Mouse (Mus musculus) thymus, postnatal 36 days (tissue): ENCODE measurements at regions not wholly inside any gene's neighbourhood (a gene's known extent, or its start where the extent isn't known, plus 50 kb on each side); places are given as distances from the start of the nearest gene placed in this dataset.

Experiments used
- DNase-seq, 2 experiments: peaks; one replicate each; pipeline ENCODE4 v3.0.0; 2022; ENCODE audit warnings: mixed read lengths in 2 of 2

DNA sequence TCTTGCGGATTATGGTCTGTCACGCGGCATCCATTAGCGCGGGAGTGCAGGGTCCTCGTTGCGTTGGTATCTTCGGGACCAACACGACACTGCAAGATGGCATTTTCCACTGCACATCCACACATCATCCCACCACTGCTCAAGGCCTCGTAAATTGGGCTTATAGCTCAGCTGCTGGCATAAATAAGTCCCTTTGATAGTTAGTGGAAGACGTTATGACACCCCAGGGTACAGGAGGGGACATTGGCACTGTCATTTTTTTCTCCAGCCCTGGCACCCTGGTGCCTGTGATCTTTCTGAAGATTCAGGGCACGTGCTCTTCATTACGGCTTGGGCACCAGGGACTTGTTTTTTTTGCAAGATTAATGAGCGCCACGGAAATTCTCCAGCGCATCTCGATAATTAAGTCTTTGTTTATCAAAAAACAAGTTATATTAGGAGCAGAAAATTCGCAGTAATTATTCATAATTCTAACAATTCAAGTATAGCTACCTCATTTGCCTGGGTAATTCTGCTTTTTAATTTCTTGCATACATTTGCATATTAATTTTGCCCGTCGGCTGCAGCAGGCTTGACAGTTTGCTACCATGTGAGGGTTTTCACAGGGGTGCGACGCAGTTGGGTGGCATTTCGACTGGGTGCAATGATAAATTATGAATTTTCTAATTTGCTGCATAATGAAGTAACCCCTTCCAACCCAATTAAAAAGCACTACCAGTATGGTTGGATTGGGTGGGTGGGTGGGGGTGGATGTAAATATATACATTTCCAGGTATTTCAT, 119.1 kb downstream of the Vrk1 start:
- no peak for DNase-seq

DNA sequence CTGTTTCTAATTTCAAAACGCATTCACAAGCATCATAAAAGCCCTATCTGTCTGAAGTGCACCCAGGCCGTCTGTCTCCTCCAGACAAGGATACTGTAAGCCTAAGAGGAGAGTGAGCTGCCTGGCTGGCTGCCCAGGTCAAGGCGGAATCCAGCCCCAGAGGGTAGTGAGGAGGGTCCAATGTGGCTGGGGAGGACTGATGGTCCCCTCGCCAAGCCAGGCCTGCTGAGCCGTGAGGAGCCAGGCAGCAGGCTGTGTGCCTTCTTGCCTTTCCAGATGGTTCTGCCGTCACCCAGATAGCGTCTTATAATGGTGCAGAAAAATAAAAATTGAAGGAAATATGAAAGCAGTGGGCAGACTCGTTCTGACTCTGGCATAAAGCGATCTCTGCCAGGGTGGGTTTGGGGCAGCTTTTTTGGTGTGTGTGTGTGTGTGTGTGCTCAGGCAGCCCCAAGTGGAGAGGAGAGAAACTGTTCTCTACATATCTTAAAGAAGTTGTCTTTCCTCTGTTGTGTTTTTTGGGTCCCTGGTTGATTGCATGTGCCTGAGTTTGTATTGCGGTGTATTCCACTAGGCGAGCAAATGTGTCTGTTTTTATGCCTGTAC, 120.1 kb downstream of the Vrk1 start:
- no peak for DNase-seq

DNA sequence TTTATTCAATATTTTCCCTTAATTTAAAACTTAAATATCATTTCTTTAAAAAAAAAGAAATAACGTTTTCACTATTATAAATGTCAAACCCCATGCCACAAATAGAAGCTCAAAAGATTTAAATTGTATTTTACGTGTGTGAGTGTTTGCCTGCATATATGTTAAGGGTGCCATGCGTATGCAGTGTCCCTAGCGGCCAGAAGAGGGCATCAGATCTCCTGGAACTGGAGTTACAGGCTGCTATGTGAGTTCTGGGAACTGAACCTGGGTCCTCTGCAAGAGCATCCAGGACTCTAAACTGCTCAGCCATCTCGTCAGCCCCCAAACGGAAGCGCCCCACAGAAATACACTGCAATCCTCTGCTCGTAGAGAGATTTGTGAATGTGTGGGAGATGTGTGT, 122.7 kb downstream of the Vrk1 start:
- no peak for DNase-seq

DNA sequence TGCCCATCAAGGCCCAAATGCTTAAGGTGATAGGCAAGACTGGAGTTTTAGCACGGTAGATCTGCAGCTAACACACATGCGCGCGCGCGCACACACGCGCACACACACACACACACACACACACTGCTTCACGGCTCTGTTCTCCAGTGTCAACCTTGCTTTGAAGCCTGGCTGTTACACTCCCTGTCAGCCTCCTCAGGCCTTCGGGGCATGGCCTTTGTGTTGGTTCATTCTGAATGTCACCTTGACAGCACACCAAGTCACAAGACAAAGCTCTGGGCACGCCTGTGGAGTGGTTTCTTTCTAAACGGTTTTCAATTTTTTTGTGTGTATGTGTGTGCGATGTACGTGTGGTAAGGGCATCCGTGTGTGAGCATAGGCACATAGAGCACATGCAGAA, 128.4 kb downstream of the Vrk1 start:
- DNase-seq: no peak

DNA sequence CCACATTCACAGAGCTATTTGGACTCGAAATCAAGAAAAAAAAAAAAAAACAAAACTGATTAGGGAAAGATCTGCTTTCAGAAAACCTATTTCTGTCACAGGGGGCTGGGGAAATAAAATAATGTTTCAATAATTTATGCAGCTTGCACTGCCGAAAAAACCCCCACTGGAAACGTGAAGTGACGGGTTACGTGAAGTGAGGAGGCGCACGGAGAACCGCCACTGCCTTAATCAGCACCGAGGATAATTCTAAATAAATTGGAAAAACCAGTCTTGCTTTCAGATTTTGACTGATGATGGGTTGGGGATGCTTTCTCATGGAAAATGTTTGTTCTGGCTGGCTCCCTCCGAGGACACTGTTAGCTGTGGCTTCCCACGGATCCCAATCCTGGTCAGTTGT, 129.5 kb downstream of the Vrk1 start:
- DNase-seq: no peak

DNA sequence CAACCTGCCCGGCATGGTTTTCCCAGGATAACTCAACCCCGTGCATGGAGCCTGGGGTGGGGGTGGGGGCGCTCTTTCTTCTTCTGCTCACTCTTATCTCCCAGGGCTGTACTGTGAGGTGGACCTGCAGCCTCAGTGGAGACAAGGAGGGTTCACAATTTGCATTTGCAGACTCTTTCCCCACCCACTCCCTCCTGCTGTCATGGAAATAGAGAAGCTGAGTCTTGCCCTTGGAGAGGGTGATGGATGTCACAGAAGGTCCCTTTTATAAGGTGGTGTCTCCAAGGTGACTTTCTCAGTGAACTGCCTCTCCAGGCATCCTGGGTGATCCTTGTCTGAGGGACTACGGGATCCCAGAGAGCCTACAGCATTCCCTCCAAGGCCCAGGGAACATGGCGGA, 129.9 kb downstream of the Vrk1 start:
- DNase-seq: no peak

DNA sequence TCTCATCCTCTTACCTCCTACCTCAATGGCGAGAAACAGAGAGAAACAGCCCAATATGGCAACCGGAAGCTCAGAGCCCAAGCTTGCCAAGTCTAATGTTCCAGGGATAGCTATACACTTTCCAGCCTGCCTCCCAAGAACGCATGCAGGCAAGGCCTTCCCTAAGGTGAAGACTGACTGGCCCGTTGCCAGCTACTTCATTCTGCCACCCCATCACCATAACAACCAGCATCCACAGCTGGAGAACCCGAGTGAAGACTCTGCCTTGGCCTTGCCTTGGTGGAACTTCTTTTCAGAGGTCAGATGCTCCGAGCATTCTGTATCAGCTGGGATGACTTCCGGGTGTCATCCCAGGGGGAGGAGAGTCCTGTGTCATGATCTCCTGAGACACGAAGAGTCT, 130.6 kb downstream of the Vrk1 start:
- no peak for DNase-seq

DNA sequence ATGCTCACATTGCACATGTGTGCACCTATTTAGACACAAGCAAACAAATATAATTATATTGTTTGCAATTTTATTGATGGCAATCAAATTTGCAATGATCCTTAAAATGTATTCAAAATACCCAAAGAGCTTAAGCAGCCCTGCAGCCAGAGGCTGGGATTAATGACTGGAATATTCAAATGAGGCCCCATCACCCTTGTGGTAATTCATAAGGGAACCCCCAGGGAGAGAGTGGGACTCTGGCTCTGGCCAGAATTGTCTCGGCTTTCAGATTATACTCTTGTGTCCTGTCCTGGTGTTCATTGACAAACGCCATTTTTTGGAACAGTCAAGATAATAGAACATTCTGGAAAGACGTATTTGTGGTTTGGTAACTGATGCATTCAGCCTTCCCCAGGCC, 133.5 kb downstream of the Vrk1 start:
- no peak for DNase-seq

DNA sequence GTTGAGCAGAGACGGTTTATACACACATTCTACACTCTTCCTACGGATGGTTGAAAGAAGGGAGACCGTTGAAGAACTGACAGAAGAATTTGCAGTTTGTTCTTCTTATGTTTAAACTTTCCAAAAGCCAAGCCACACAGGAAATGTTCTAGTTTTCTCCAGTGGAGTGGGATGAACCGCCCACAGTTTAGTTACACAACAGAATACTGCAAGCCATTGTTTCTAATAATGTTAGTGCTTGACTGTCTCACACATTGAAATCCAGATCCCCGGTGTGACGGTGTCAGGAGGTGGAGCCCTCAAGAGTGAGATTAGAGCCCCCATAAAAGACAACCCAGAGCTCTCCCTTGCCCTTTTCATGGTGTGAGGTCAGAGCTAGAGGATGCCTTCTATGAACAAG, 146.8 kb downstream of the Vrk1 start:
- no peak for DNase-seq

DNA sequence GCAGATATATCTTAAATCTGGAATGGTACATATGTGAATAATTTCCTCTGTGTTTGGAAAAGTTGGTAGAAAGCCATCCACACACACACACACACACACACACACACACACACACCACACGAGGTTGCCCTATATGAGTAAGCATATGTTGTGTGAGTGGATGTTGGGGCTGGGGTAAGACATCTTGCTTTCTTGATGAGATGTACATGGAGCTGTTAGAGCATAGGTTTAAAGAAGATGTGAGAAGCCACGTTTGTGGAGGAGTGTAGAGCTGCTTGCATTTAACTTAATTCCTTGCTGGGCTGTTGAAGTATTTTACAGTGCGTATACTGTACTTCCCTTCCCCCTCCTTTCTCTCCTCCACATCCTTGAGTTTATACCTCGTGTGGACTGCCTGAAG, 147.8 kb downstream of the Vrk1 start:
- no peak for DNase-seq

DNA sequence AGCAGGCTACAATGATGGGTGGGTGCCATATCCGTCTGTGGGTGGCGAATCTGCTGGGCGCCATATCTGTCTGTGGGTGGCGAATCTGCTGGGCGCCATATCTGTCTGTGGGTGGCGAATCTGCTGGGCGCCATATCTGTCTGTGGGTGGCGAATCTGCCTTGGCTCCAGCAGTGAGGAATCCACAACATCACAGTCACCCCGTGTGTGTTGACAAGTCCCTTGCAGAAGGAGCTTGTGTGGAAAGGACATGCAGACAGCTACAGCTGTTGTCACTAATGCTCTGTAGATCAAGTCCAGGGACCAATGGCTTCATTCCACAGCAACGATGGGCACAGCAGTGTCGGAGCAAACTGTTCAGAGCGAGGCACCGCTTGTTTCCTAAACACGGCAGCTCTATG, 148.6 kb downstream of the Vrk1 start:
- DNase-seq: no peak

DNA sequence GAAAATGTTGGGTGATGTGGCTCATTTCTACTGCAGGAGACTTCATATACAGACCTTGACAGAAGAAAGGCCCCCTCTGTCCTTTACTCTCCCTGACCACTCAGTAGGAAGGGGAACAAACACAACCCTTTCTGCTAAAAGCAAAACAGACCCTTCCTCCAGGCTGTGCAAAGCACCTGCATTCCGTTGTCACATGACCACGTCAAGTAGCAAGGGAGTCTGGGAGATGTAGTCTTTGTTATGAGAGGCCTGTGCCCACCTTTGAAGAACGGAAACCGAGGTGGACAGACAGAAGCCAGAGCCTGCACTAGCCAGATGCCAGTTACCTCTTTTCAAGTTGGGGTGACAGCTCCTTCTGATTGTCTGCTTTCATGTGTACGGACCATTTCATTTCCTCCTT, 161.3 kb downstream of the Vrk1 start:
- no peak for DNase-seq

DNA sequence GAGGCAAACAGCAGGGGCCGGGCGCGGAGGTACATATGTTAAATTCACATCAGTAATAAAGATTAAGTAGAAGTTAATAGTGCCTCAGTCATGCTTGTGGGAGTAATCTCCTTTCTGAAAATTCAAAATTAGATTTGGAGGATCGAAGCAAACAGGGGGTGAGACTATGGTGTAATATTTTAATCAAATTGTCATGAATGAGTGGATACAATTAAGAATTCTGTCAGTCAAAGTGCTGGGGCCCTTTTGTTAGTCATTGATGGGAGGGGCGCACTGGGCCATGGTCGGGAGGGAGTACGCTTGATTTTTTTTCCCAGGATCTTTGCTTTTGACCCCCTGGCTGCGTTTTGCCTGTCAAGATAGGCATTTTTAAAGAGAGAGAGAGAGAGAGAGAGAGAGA, 163.2 kb downstream of the Vrk1 start:
- DNase-seq: no peak

DNA sequence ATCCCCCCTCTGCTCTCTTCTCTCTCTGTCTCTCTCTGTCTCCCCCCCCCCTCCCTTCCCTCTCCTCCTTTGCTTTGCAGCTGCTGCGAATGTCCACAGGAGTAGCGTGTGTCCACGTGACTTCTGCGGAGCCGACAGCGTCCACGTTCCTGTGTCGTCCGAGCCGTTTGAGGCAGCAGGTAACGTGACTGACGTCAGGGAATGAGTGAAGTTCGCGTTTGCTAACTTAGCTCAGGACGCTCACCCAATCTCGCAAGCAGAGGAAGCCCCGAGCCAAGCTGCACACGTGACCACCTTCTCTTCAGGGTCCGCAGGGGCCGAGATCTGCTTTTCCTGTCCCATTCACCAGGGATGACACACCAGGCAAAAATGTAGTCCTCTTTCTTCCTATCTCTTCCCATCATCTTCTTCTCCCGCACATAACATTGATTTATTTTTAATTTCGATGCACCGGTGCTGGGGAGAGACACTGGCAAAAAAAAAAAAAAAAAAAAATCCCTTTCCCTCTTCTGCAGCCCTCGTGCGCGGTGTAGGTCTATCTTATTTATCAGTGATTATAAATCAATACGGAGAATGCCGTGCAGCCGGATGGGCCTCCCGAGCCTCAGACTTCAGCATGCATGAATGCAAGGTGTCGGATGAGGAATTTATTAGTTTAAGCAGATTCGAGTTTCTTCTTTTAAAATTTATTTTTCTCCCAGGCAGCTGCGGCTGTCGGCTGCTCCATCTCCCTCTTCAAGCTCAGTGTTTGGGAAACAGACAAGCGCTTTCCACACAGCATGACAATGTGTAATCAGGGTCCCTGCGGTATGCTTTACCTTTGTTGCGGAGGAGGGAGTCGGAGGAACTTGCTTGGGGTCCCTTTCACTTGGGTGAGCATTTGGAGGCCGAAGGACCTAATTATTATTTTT, 164.3 kb downstream of the Vrk1 start:
- no peak for DNase-seq

DNA sequence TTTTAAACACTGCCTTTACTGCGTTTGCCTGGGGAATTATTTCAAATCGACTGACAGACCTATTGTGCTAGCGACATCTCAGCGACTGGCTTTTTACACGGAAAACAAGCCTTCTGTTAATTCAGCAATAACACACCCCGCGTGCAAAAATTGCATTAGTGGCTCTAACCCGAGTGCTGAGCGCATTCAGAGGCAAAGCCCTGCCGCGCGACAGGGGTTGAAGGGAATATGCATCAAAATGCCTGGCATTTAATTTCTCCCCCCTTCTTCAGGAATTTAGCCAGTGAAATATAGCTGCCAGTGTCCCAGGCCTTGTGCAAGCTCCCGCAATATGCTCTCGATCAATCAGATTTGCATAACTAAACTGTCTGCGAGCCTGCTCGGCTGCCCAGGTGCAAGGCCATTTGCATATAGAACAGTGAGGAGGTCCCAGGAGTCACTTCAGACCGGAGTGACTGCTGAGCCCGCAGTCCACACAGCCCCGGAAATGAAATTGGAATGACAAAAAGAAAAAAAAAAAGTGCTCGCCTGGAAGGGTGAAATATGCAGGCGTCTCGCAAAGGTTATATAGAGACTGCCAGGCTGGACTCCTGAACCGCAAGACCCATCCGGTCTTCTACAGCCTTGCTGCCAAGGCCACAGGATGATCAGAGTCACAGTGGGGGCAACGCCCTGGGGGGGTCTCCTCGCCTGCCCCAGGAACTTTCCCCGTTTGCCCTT, 165.1 kb downstream of the Vrk1 start:
- no peak for DNase-seq

DNA sequence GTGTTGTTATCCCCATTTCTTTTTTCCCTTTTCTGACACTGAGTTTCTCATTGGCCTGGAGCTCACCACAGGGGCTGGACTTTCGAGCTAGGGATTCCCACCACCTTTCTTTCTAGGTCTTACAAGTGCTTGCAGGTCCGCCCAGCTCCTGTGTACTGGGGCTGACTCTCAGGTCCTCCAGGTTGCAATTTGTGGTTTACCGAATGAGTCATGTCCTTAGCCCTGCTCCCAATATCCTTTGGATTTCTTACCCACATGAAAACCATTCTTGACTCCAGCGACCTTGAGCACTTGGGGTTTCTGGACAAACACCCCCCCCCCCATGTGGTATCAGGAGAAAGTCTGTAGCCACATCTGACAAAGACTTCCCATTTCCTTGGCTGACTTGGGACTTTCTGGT, 167.3 kb downstream of the Vrk1 start:
- no peak for DNase-seq

DNA sequence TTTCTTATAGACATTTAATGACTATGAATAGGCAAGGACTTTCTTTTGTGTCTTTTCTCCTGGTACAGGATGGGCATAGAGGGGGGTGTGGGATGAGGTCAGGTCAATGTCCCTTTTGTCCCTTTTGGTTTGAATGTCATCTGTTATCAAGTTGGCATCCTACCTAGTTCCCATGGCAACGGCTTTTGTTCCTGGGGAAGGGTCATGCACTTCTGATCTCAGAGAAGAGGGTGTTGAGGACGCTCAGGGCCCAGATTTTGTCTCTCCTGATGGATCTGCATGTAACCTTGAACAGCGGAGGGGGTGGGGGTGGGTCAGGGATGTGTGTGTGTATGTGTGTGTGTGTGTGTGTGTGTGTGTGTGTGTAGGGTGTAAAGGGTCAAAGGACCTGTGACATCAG, 167.8 kb downstream of the Vrk1 start:
- no peak for DNase-seq

DNA sequence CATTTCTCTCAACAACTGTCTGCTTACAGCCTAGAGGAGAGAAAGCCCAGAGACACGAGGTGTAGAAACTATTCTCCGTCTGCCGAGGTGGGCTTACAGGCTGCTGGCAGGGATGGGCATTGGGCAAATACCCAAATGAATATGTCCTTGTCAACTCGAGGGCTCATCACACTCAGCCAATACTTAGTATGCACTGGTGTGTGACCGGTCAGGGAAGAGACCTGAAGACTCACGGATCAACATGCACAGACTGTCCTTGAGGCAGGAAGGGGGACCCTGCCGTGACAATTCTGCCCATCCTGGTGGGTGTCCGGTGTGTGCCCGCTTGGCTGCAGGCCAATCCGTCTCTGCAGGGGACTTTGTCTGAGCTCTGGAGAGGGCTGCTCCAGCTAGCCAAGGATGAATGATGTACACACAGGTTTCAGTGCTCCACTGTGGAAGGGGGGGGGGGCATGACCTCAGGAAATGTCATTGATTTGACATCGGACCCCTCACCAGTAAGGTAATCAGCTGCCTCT, 168.7 kb downstream of the Vrk1 start:
- no peak for DNase-seq

DNA sequence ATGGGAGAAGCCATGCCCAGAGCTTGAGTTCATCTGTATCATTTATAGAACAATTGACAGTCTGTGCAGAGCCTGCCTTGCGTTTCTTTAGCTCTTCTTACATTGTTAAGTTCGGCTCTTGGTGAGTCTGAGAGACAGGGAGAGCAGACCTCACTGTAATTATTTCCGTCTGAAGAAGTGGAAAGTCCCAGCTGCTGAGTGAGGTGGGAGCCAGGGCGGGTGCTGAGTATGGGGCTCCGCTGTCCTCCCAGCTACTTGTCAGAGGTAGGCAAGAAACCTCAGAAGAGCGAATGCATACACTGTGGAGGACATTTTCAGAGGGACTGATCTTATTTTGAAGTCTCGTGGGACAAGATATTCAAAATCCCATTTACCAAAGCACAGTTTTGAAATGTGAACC, 172.9 kb downstream of the Vrk1 start:
- DNase-seq: no peak

DNA sequence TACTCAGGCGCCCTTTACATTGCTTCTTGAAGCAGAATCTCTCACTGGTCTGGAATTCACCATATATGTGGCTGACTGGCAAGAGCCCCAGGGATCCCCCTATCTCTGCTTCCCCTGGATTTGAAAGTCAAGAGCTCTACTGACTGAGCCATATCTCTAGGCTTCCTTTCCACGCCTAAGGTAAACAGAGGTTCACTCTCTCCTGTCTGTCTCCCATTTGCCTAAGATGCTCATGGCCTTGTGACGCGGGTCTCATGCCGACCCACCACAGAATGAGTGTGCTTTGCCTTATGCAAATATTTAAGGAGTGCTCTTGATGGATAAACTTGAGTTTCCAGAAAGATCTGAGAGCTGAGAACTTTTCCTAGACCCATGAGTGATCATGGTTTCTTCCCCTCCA, 173.9 kb downstream of the Vrk1 start:
- DNase-seq: no peak

DNA sequence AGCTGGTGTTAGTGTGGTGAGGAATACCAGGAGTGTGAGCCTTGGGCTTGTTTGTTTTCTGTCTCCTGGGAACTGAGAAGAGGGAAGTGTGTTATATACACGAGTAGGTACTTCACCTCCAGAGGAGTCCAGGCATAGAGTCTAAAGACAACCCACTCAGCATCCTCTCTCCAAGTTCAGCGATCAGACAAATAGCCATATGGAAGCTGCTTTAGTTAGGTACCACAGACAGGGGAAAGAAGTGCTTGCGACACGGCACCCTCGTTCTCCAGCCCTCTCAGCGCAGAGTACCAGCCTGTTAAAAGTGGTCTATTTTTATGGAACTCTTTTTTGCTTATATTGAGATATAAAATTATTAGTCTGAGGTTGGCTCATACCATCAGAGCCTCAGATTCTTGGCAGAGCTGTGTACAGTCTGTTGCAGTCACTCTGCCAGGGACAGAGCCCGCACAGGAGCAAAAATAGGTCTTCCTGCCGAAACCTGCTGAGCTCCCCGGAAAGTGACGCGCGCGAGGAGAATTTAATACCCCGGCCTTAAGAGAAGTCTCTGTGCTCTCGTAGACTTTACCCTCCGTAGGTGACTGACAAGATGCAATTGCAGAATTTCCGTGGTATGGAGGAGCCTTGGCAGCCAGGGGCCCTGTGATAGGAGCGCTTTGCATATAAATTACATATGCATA, 175.5 kb downstream of the Vrk1 start:
- no peak for DNase-seq

DNA sequence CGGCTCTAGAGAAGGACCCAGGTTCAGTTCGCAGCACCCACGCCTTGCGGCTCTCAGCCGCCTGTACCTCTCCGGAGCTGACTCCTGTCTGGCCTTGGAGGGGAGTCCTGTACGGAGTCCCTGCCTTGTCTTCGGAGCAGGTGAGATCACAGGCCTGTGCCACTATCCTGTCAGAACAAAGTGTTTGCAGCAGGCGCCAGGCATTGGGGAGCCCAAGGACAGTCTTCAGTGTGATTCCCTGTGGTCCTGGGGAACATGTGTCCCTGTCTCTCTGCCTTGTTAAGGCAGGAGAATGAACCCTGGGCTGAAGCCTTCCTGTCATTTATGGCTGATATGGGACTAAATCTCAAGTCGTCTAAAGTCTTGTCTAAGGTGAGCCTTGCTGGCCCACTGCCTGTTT, 176.5 kb downstream of the Vrk1 start:
- DNase-seq: no peak
